Mouse (Mus musculus) stomach, postnatal 0 days (tissue): ENCODE measurements at regions not wholly inside any gene's neighbourhood (a gene's known extent, or its start where the extent isn't known, plus 50 kb on each side); places are given as distances from the start of the nearest gene placed in this dataset.
"Not testable (repeated sequence)": the region's sequence is repeated elsewhere in the genome, so short reads cannot be mapped to it uniquely, and the experiment has no call there.

Experiments used
- ATAC-seq: fragments of 200-750 bp; cut with Nextera tagmentation; 2 replicates; pipeline ENCODE4 v1.8.0; 2017; ENCODE audit not compliant: low FRiP score, low TSS enrichment
- DNase-seq: peaks from one replicate; pipeline ENCODE4 v3.0.0-alpha.2; 2016; ENCODE audit warnings: low spot score
- H3K27ac ChIP-seq: fragments of 300-500 bp; sonication (generic); replicated peaks from 2 replicates; pipeline ENCODE4 v1.5.1; 2014; ENCODE audit warnings: mild to moderate bottlenecking, control low read depth
- H3K27me3 ChIP-seq: fragments of 300-500 bp; sonication (generic); 2 replicates; pipeline ENCODE4 v1.6.1; 2014; ENCODE audit warnings: low read length; ENCODE audit not compliant: control insufficient read depth, insufficient read depth
- H3K36me3 ChIP-seq: fragments of 300-500 bp; sonication (generic); 2 replicates; pipeline ENCODE4 v1.6.1; 2014; ENCODE audit warnings: low read length, mixed read lengths; ENCODE audit not compliant: control insufficient read depth, insufficient read depth
- H3K4me1 ChIP-seq: fragments of 300-500 bp; sonication (generic); replicated peaks from 2 replicates; pipeline ENCODE4 v1.6.1; 2014; ENCODE audit warnings: antibody characterized with exemption; ENCODE audit not compliant: control insufficient read depth, insufficient read depth
- H3K4me2 ChIP-seq: fragments of 300-500 bp; sonication (generic); replicated peaks from 2 replicates; pipeline ENCODE4 v1.6.1; 2014; ENCODE audit warnings: low read depth, mild to moderate bottlenecking, control low read depth, moderate library complexity
- H3K4me3 ChIP-seq: fragments of 300-500 bp; sonication (generic); 2 replicates; pipeline ENCODE4 v1.5.1; 2014; ENCODE audit warnings: low read depth, low read length, control low read depth
- H3K9ac ChIP-seq: fragments of 300-500 bp; sonication (generic); 2 replicates; pipeline ENCODE4 v1.6.1; 2014; ENCODE audit warnings: mild to moderate bottlenecking, low read length, control low read depth, mixed read lengths
- H3K9me3 ChIP-seq: fragments of 300-500 bp; sonication (generic); 2 replicates; pipeline ENCODE4 v1.6.1; 2016; ENCODE audit warnings: low read length; ENCODE audit not compliant: control insufficient read depth
- CTCF ChIP-seq: IDR thresholded peaks from 2 replicates; pipeline ENCODE4 v1.5.1; 2016; ENCODE audit warnings: antibody characterized with exemption, low read depth, mild to moderate bottlenecking, moderate library complexity
- EP300 ChIP-seq: optimal IDR thresholded peaks from 2 replicates; pipeline ENCODE3; 2016; ENCODE audit warnings: antibody characterized with exemption
- WGBS: fragments of 180-500 bp; shearing (Covaris S2); extraction: QIAGEN DNeasy Blood & Tissue Kit; methylation state at CpG from one replicate; pipeline ENCODE4 v1.1.7; 2014; 5-methylcytosine and 5-hydroxymethylcytosine counted together

GRCm38 (mm10) chr6:82237834-82238233 lies 164.3 kb upstream of the Tacr1 start:
- ATAC-seq (no peak), DNase-seq (no peak)
- no peaks in the 10 kb centered on the region for H3K4me1 ChIP-seq
- H3K9ac ChIP-seq: no peak overlapping the region
- no peak for TF ChIP-seq CTCF
- no peak for TF ChIP-seq EP300
- no peak overlapping the region for H3K4me2 ChIP-seq
- H3K27ac ChIP-seq: no peak overlapping the region
- WGBS: 45% methylated on average over 5 of the region's 5 CpGs
- H3K27me3 ChIP-seq: no peaks in the 10 kb centered on the region
- no peak overlapping the region for H3K4me3 ChIP-seq
- H3K36me3 ChIP-seq: no peaks in the 10 kb centered on the region
- no peaks in the 10 kb centered on the region for H3K9me3 ChIP-seq

GRCm38 (mm10) chr6:82240584-82241245 lies 161.4 kb upstream of the Tacr1 start:
- TF ChIP-seq EP300 (no peak), CTCF (no peak)
- H3K27ac ChIP-seq: no peak overlapping the region
- 58% methylated on average over 7 of the region's 7 CpGs for WGBS
- no peak for ATAC-seq
- H3K9ac ChIP-seq: no peak overlapping the region
- no peaks in the 10 kb centered on the region for H3K4me1 ChIP-seq
- H3K9me3 ChIP-seq: no peaks in the 10 kb centered on the region
- H3K4me3 ChIP-seq: no peak overlapping the region
- no peaks in the 10 kb centered on the region for H3K27me3 ChIP-seq
- H3K4me2 ChIP-seq: no peak overlapping the region
- DNase-seq: no peak
- no peaks in the 10 kb centered on the region for H3K36me3 ChIP-seq

GRCm38 (mm10) chr6:82247652-82248051 lies 154.5 kb upstream of the Tacr1 start:
- not testable (repeated sequence) for H3K27ac ChIP-seq, H3K27me3 ChIP-seq, DNase-seq, H3K4me2 ChIP-seq, H3K9me3 ChIP-seq, H3K4me3 ChIP-seq, H3K9ac ChIP-seq, ATAC-seq, H3K4me1 ChIP-seq, H3K36me3 ChIP-seq
- WGBS: 74% methylated on average over 1 of the region's 1 CpGs

- whole genome bisulfite sequencing: 62% methylated on average over 1 of the region's 1 CpGs
- H3K4me2 ChIP-seq: no peak overlapping the region
- H3K9ac ChIP-seq: no peak overlapping the region
- TF ChIP-seq CTCF (no peak), EP300 (no peak)
- DNase-seq (no peak), ATAC-seq (no peak)
- H3K36me3 ChIP-seq: no peaks in the 10 kb centered on the region
- H3K9me3 ChIP-seq: no peaks in the 10 kb centered on the region
- no peaks in the 10 kb centered on the region for H3K27me3 ChIP-seq
- no peaks in the 10 kb centered on the region for H3K4me1 ChIP-seq
- no peak overlapping the region for H3K4me3 ChIP-seq
- no peak overlapping the region for H3K27ac ChIP-seq
These were observed 117.6 kb upstream of the Tacr1 start for GRCm38 (mm10) chr6:82284494-82284893.

- no peak for ATAC-seq
- Histone ChIP-seq H3K27me3 (no peaks in the 10 kb centered on the region), H3K4me3 (no peak overlapping the region), H3K9me3 (no peaks in the 10 kb centered on the region), H3K9ac (no peak overlapping the region), H3K4me1 (no peaks in the 10 kb centered on the region), H3K4me2 (no peak overlapping the region), H3K27ac (no peak overlapping the region), H3K36me3 (no peaks in the 10 kb centered on the region)
- 64% methylated on average over 6 of the region's 6 CpGs for WGBS
- no peak for DNase-seq
- TF ChIP-seq EP300 (no peak), CTCF (no peak)
These were observed 116.9 kb upstream of the Tacr1 start for GRCm38 (mm10) chr6:82285233-82285632.

GRCm38 (mm10) chr6:82293507-82293906 lies 108.6 kb upstream of the Tacr1 start:
- H3K27ac ChIP-seq: no peak overlapping the region
- TF ChIP-seq EP300: no peak
- peak; percentile 25; the same call in 1 of the 2 replicates for TF ChIP-seq CTCF

More at GRCm38 (mm10) chr6:82293507-82293906, 108.6 kb upstream of the Tacr1 start:
- Histone ChIP-seq H3K9me3 (no peaks in the 10 kb centered on the region), H3K4me1 (no peaks in the 10 kb centered on the region), H3K36me3 (no peaks in the 10 kb centered on the region), H3K9ac (no peak overlapping the region), H3K27me3 (no peaks in the 10 kb centered on the region), H3K4me2 (no peak overlapping the region), H3K4me3 (no peak overlapping the region)
- 96% methylated on average over 1 of the region's 1 CpGs for WGBS
- no peak for ATAC-seq
- DNase-seq: no peak
